In the genomic region with DNA sequence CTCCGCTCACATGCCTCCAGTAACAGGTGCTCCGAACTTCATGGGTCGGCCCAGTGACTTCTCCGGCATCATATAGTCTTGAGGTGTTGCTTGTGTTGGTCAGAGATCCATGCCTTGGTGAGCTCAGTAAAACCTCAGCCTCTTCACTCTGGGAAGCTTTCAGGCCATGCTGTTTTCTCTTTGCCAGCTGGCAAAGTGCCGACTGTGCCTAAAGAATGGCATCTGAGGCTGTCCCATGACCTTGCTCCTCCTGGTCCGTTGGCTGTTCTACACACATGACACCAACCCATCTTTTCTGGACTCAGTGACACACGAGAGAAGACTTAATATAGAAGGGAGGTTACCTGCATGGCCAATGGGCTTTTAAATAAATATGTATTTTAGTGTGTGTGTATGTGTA, we compare ENCODE assay signal across 21 mouse cellular contexts. TPM values are rescaled to one million over a fixed set of nuclear protein-coding genes. Genes with fewer than 3 reads are reported as not detected.
DNase-seq lines count a peak whose midpoint lies in the region; ATAC-seq and TF ChIP-seq lines count a peak whose summit lies in the region.
"Had no signal": no experiment of that assay in that cellular context is flagged by ENCODE, and none has a peak within 500 bp of the region (broad histone marks: within the 10 kb centered on the region; RNA-seq: fewer than 3 reads in every experiment).

No protein-coding gene starts in this region.

- no peak for TF ChIP-seq POLR2A in myocyte (IDR thresholded peaks at IDR 0.05; ENCODE audit: insufficient read length, low read depth)

- ATAC-seq in heart, embryonic 16.5 days (replicated peaks; ENCODE audit: extremely low read depth, insufficient read depth, low FRiP score): no peak; the same call in 1 of the 2 replicates
- ATAC-seq: CD4-positive, CD25-positive, alpha-beta regulatory T cell, adult 4 months; forebrain, embryonic 13.5 days; forebrain, postnatal 0 days; hindbrain, postnatal 0 days had no signal

- H3K36me3 ChIP-seq in heart, embryonic 16.5 days (ENCODE audit: control insufficient read depth, insufficient read depth): peaks cover 17% of the 10 kb centered on the region
- no peaks in the 10 kb centered on the region for H3K36me3 ChIP-seq in myocyte (ENCODE audit: control insufficient read depth, insufficient read depth)
- H3K36me3 ChIP-seq: embryonic facial prominence, embryonic 10.5 days; hindbrain, embryonic 13.5 days had no signal

- H3K27me3 ChIP-seq in heart, embryonic 16.5 days (ENCODE audit: control insufficient read depth, insufficient read depth, low read length): no peaks in the 10 kb centered on the region
- H3K27me3 ChIP-seq in myocyte (ENCODE audit: control insufficient read depth, insufficient read depth, insufficient read length): no peaks in the 10 kb centered on the region
- H3K27me3 ChIP-seq: hindbrain, embryonic 13.5 days had no signal

- WGBS in heart, embryonic 16.5 days: 64% methylated on average over 7 of the region's 7 CpGs

- peaks cover 51% of the 10 kb centered on the region for H3K4me1 ChIP-seq in heart, embryonic 16.5 days (ENCODE audit: control insufficient read depth, insufficient read depth, low read length)
- H3K4me1 ChIP-seq: embryonic facial prominence, embryonic 10.5 days; forebrain, embryonic 13.5 days; hindbrain, embryonic 13.5 days had no signal

- intact Hi-C loops in heart, postnatal 36 days (cut with DNase I): no loop called here

- H3K9me3 ChIP-seq in heart, embryonic 16.5 days (replicated peaks; ENCODE audit: control insufficient read depth, low read length): no peaks in the 10 kb centered on the region; the same call in 1 of the 2 replicates
- H3K9me3 ChIP-seq: forebrain, embryonic 13.5 days; hindbrain, embryonic 13.5 days had no signal

- H3K4me2 ChIP-seq in heart, embryonic 16.5 days (ENCODE audit: low read depth, low read length): no peak overlapping the region
- peak overlapping the region; percentile 12 for H3K4me2 ChIP-seq in myocyte (ENCODE audit: low read depth)
- H3K4me2 ChIP-seq: forebrain, embryonic 13.5 days; heart, embryonic 11.5 days; hindbrain, embryonic 13.5 days had no signal

- H3K27ac ChIP-seq in heart, embryonic 16.5 days (ENCODE audit: low read length): peak overlapping the region; percentile 41; the same call in 1 of the 2 replicates
- H3K27ac ChIP-seq: embryonic facial prominence, embryonic 10.5 days; forebrain, embryonic 13.5 days; hindbrain, embryonic 13.5 days; hindbrain, postnatal 0 days had no signal

- H3ac ChIP-seq in myocyte (ENCODE audit: control insufficient read depth, insufficient read length): no peak overlapping the region

- peak; percentile 23 for DNase-seq in adrenal gland, postnatal 10 days
- DNase-seq in adrenal gland, postnatal 4 days (ENCODE audit: low spot score in 2 of 2): no peak
- DNase-seq in cerebellum, adult 9-11 months: peak; percentile 53
- DNase-seq in cerebellum, adult 8-10 months: no peak
- DNase-seq in heart, postnatal 36 days: no peak
- DNase-seq: B cell, adult 2 months; cerebellum, adult 2 months; cerebellum, postnatal 36 days; forebrain, postnatal 0 days; gastrocnemius, postnatal 36 days; heart, adult 11 months; kidney, adult 11 months; kidney, adult 9 months had no signal

- H3K9ac ChIP-seq in heart, embryonic 16.5 days (ENCODE audit: low read length): no peak overlapping the region
- H3K9ac ChIP-seq: forebrain, embryonic 13.5 days; forebrain, postnatal 0 days; hindbrain, embryonic 13.5 days had no signal

- H3K79me2 ChIP-seq in myocyte (ENCODE audit: control insufficient read depth, insufficient read depth): no peaks in the 10 kb centered on the region

- no peak overlapping the region for H3K4me3 ChIP-seq in heart, embryonic 16.5 days (ENCODE audit: low read length)
- no peak overlapping the region for H3K4me3 ChIP-seq in myocyte
- H3K4me3 ChIP-seq: embryonic facial prominence, embryonic 10.5 days; forebrain, embryonic 13.5 days; hindbrain, embryonic 13.5 days had no signal

TF ChIP-seq in myocyte, 11 proteins besides CTCF, POLR2A, EP300 and RAD21:
- TF ChIP-seq REST (IDR thresholded peaks at IDR 0.05; ENCODE audit: insufficient read depth, insufficient read length): no peak
- TF ChIP-seq POLR2AphosphoS2 (IDR thresholded peaks at IDR 0.05; ENCODE audit: insufficient read length, low read depth): no peak
- TF ChIP-seq MYOD1 (IDR thresholded peaks at IDR 0.05; ENCODE audit: control insufficient read depth in 1 of 3, insufficient read length in 2 of 3, low read depth in 2 of 3): no peak
- no peak for TF ChIP-seq TCF3 (IDR thresholded peaks at IDR 0.05; ENCODE audit: insufficient read length, low read depth)
- TF ChIP-seq TCF12 (IDR thresholded peaks at IDR 0.05; ENCODE audit: insufficient read depth, poor library complexity, severe bottlenecking): no peak
- TF ChIP-seq MYOG (IDR thresholded peaks at IDR 0.05; ENCODE audit: control insufficient read depth in 1 of 3, insufficient read depth in 1 of 3, insufficient read length in 2 of 3, low read depth in 2 of 3): no peak
- no peak for TF ChIP-seq SRF (IDR thresholded peaks at IDR 0.05; ENCODE audit: control insufficient read depth, insufficient read length, low read depth)
- no peak for TF ChIP-seq CEBPB (IDR thresholded peaks at IDR 0.05; ENCODE audit: insufficient read depth, poor library complexity, severe bottlenecking)
- TF ChIP-seq MAX (IDR thresholded peaks at IDR 0.05; ENCODE audit: low read depth): no peak
- no peak for TF ChIP-seq USF1 (IDR thresholded peaks at IDR 0.05; ENCODE audit: low read depth)

RNA-seq across cellular contexts. Expression of a gene that starts 9.7 kb away (rescaled TPM):
- 10 to 100 TPM in 1 of 2 experiments, 1 to 10 TPM in 1; 6.9 to 22.7 TPM for total RNA-seq in adrenal gland, postnatal 10 days (2021)
- 10 to 100 TPM; 10.4 to 10.6 TPM for total RNA-seq in adrenal gland, postnatal 4 days (2021)
- 202 and 217 TPM in 2 replicates for polyA plus RNA-seq in heart, embryonic 16.5 days (2015; fragmentation: Nextera tagmentation; extraction: Ambion mirVana)
- 100 to 1,000 TPM; 272 to 278 TPM for total RNA-seq in heart, postnatal 36 days (2021)
- 36.6 TPM for polyA plus RNA-seq in myocyte (2012; fragmentation: generic; extraction: Trizol)

Comparison
In these comparisons a context has a peak if more than half of its experiments do, and no peak if none do; other contexts are left out.
1. DNase-seq: peak in adrenal gland, postnatal 10 days (single experiment) and cerebellum, adult 9-11 months (single experiment); none in adrenal gland, postnatal 4 days (0 of 2), cerebellum, adult 8-10 months (single experiment) and heart, postnatal 36 days (0 of 2).
2. RNA of a gene that starts 9.7 kb away (total RNA-seq): 272 to 278 TPM in heart, postnatal 36 days; 6.9 to 22.7 TPM in adrenal gland, postnatal 10 days and 10.4 to 10.6 TPM in adrenal gland, postnatal 4 days; every median in the first group is over 10 times any median in the second.